Mouse (Mus musculus) CD4-positive naive resting alpha-beta T cell, adult 76 days (primary cell): ENCODE measurements around the gene Zfp365. TPM values are rescaled to one million over a fixed set of nuclear protein-coding genes. Genes with fewer than 3 reads are reported as not detected.

Experiments
- total RNA-seq: library from RNA; stranded (reverse); gene quantifications from one replicate; pipeline ENCODE4 v1.2.4, GENCODE M21; 2023

Zfp365 gene
- 3.3 TPM for total RNA-seq

GRCm38 (mm10) chr10:67912337-67912776 is at the start of gene Zfp365:
Gene Zfp365, minus strand, starts transcription at chr10:67912662.

Other genes with a start within 250 kb of the Zfp365 start
- not detected for gene Rtkn2, start 66.9 kb upstream of the Zfp365 start, total RNA-seq